Mouse (Mus musculus) limb, embryonic 14.5 days (tissue): ENCODE measurements around the gene S100a1. TPM values are rescaled to one million over a fixed set of nuclear protein-coding genes. Genes with fewer than 3 reads are reported as not detected.

Experiments
- ATAC-seq: fragments of 200-750 bp; cut with Nextera tagmentation; 2 replicates; pipeline ENCODE4 v1.8.0; 2017; ENCODE audit warnings: low read depth, moderate number of reproducible peaks, moderate TSS enrichment; ENCODE audit not compliant: low FRiP score
- DNase-seq: peaks from one replicate; pipeline ENCODE4 v3.0.0-alpha.2; 2015; ENCODE audit warnings: low spot score
- H3K27ac ChIP-seq: fragments of 300-500 bp; sonication (generic); replicated peaks from 2 replicates; pipeline ENCODE4 v1.5.1; 2014; ENCODE audit warnings: low read depth, mild to moderate bottlenecking, low read length, moderate library complexity, mixed read lengths
- H3K27me3 ChIP-seq: fragments of 300-500 bp; sonication (generic); 2 replicates; pipeline ENCODE4 v1.6.1; 2014; ENCODE audit warnings: low read length, mixed read lengths; ENCODE audit not compliant: control insufficient read depth, insufficient read depth
- H3K36me3 ChIP-seq: fragments of 300-500 bp; sonication (generic); 2 replicates; pipeline ENCODE4 v1.6.1; 2014; ENCODE audit warnings: mild to moderate bottlenecking, low read length, moderate library complexity, mixed read lengths; ENCODE audit not compliant: control insufficient read depth, insufficient read depth
- H3K4me1 ChIP-seq: fragments of 300-500 bp; sonication (generic); 2 replicates; pipeline ENCODE4 v1.6.1; 2014; ENCODE audit warnings: antibody characterized with exemption, low read length, mixed read lengths; ENCODE audit not compliant: control insufficient read depth, insufficient read depth
- H3K4me2 ChIP-seq: fragments of 300-500 bp; sonication (generic); replicated peaks from 2 replicates; pipeline ENCODE4 v1.6.1; 2014; ENCODE audit warnings: low read depth, mild to moderate bottlenecking, low read length, moderate library complexity; ENCODE audit not compliant: severe bottlenecking
- H3K4me3 ChIP-seq: fragments of 300-500 bp; sonication (generic); replicated peaks from 2 replicates; pipeline ENCODE4 v1.5.1; 2014; ENCODE audit warnings: low read length
- H3K9ac ChIP-seq: fragments of 300-500 bp; sonication (generic); 2 replicates; pipeline ENCODE4 v1.6.1; 2014; ENCODE audit warnings: mild to moderate bottlenecking, low read depth, low read length, moderate library complexity; ENCODE audit not compliant: severe bottlenecking
- H3K9me3 ChIP-seq: fragments of 300-500 bp; sonication (generic); 2 replicates; pipeline ENCODE4 v1.6.1; 2016; ENCODE audit warnings: low read length; ENCODE audit not compliant: control insufficient read depth
- POLR2A ChIP-seq: fragments of 200-500 bp; IDR thresholded peaks from 2 replicates; pipeline ENCODE4 v1.8.0; 2012; ENCODE audit warnings: inconsistent platforms, mild to moderate bottlenecking, moderate library complexity, borderline replicate concordance; ENCODE audit not compliant: insufficient read depth, insufficient read length; ENCODE audit errors: extremely low read depth
- WGBS: fragments of 180-500 bp; shearing (Covaris S2); extraction: QIAGEN DNeasy Blood & Tissue Kit; methylation state at CpG from one replicate; pipeline ENCODE4 v1.1.7; 2014; 5-methylcytosine and 5-hydroxymethylcytosine counted together
- polyA plus RNA-seq, 2 experiments: library from polyadenylated mRNA; depleted of rRNA in 1 of 2; stranded (reverse) in 1 of 2; unstranded in 1 of 2; fragments of >200 nt; fragmentation: Nextera tagmentation in 1 of 2; extraction: Ambion mirVana in 1 of 2; gene quantifications; 2 replicates each; pipeline versions ENCODE4 v1.2.1 to v1.2.3; 2012 to 2014

The S100a1 gene
- polyA plus RNA-seq, 2 experiments, result 32.5 to 33.6 TPM

DNA sequence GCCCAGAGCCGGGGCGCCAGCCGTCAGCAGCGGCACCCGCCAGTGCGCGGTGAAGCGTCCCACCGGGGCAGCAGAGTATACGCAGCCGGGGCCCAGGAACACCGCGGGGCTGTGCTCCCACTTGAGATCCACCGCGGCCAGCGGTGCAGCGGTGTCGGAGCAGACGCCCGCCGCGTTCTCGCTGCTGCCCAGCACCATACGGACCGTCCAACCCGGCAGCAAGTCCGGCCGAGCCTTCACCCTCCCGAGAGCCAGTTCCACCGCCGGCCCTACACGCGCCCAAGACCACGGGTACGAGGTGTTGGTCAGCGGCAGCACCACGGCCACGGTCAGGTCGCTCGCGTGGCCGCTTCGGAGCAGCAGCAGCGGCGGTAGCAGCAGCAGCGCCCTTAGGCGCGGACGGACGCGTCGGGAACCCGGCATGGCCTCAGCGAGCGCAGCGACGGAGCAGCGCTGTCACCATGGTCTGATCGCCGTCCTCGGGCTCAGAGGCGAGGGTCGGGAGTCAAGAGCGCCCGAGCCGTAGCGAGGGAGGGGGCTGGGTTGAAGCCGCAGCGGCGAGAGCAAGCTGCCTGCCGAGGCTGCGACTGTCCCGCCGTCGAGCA, 49.0 kb downstream of the S100a1 start:
- H3K27me3 ChIP-seq, result peaks cover 41% of the 10 kb centered on the region
- H3K9ac ChIP-seq, result peak overlapping the region; percentile 17
- no peak for DNase-seq
- peak overlapping the region; percentile 40 for H3K4me3 ChIP-seq
- ATAC-seq, result peak; percentile 28; the same call in 1 of the 2 replicates
- no peaks in the 10 kb centered on the region for H3K9me3 ChIP-seq
- 0 out of 2 replicates have a peak, but pooled peaks cover 2% of the 10 kb centered on the region for H3K4me1 ChIP-seq
- TF ChIP-seq POLR2A, result no peak
- H3K27ac ChIP-seq, result no peak overlapping the region
- WGBS, result 1% methylated on average over 70 of the region's 75 CpGs
- peak overlapping the region; percentile 79 for H3K4me2 ChIP-seq
- H3K36me3 ChIP-seq, result no peaks in the 10 kb centered on the region

DNA sequence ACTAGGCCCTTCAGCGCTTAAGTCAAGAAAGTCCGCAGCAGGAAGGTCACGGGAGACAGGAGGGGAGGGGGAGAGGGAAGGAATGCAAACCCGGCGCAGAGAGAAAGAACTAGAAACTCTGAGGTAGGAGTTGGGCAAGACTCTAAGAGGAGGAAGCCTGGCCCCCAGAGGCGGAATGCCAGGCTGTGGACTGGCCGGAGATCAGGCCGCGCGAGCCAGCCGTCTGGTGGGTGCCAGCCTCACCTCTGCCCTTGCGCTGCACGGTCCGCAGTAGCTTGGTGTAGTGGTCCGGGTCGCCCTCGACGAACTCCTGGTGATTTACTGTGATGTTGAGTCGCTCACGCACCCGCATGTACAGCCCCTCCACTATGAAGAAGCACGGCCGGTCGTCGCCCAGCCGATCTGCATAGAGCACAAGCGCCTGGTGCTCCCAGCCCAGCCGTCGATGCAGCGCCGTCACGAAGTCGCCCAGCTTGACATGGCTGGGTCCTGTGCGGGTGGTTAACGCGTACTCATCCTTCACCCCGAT, 49.6 kb downstream of the S100a1 start:
- 11% methylated on average over 37 of the region's 37 CpGs for WGBS
- TF ChIP-seq POLR2A, result no peak
- Histone ChIP-seq H3K4me2 (peak overlapping the region; percentile 79), H3K27me3 (peaks cover 41% of the 10 kb centered on the region), H3K9me3 (no peaks in the 10 kb centered on the region), H3K9ac (peak overlapping the region; percentile 17; the same call in 1 of the 2 replicates), H3K27ac (no peak overlapping the region), H3K36me3 (no peaks in the 10 kb centered on the region), H3K4me1 (0 out of 2 replicates have a peak, but pooled peaks cover 2% of the 10 kb centered on the region), H3K4me3 (peak overlapping the region; percentile 40)
- ATAC-seq (no peak), DNase-seq (no peak)

DNA sequence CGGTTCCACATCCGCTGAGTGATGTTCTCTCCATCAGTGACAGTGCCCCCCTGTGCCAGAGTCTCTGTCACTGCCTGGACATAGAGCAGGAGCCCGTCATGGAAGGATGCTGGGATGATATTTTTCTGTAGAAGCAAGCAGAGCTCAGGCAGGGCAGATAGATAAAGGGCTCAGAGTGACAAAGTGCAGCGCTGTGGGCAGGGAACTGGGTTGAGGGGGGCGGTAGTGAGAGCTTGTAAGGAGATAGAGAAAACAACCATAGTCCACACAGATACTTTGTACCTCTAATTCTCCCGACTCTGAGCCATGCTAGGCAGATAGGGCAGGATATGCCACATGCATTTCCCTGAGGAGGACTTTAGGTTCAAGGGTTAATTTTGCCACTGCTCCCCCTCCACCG, 51.6 kb downstream of the S100a1 start:
- ATAC-seq (no peak), DNase-seq (no peak)
- Histone ChIP-seq H3K36me3 (no peaks in the 10 kb centered on the region), H3K9me3 (no peaks in the 10 kb centered on the region), H3K4me2 (no peak overlapping the region), H3K27ac (no peak overlapping the region), H3K27me3 (peaks cover 41% of the 10 kb centered on the region), H3K9ac (no peak overlapping the region), H3K4me1 (0 out of 2 replicates have a peak, but pooled peaks cover 2% of the 10 kb centered on the region), H3K4me3 (no peak overlapping the region)
- TF ChIP-seq POLR2A, result no peak
- WGBS, result 41% methylated on average over 7 of the region's 7 CpGs

- H3K36me3 ChIP-seq, result no peaks in the 10 kb centered on the region
- WGBS, result 86% methylated on average over 3 of the region's 3 CpGs
- H3K27me3 ChIP-seq, result peaks cover 41% of the 10 kb centered on the region
Measured at GRCm38 (mm10) chr3:90461935-90462334, 52.3 kb downstream of the S100a1 start.

More at GRCm38 (mm10) chr3:90461935-90462334, 52.3 kb downstream of the S100a1 start:
- Histone ChIP-seq H3K4me1 (0 out of 2 replicates have a peak, but pooled peaks cover 2% of the 10 kb centered on the region), H3K9me3 (no peaks in the 10 kb centered on the region), H3K9ac (no peak overlapping the region), H3K27ac (no peak overlapping the region), H3K4me2 (no peak overlapping the region), H3K4me3 (no peak overlapping the region)
- ATAC-seq (no peak), DNase-seq (no peak)
- no peak for TF ChIP-seq POLR2A

Other genes with a start within 250 kb of the S100a1 start
- gene Dennd4b, start 249.2 kb downstream of the S100a1 start, polyA plus RNA-seq (2012; rRNA removed), result 21.3 and 25.7 TPM in 2 replicates
- gene Dennd4b, start 249.2 kb downstream of the S100a1 start, polyA plus RNA-seq (2014; fragmentation: Nextera tagmentation; extraction: Ambion mirVana), result 3.6 and 6.4 TPM in 2 replicates
- 39.9 and 44.6 TPM in 2 replicates for gene Gatad2b, start 221.2 kb downstream of the S100a1 start, polyA plus RNA-seq (2012; rRNA removed)
- gene Gatad2b, start 221.2 kb downstream of the S100a1 start, polyA plus RNA-seq (2014; fragmentation: Nextera tagmentation; extraction: Ambion mirVana), result 16.8 and 17.6 TPM in 2 replicates
- gene Slc27a3, start 124.5 kb downstream of the S100a1 start, polyA plus RNA-seq (2012; rRNA removed), result 64.7 and 92.1 TPM in 2 replicates
- gene Slc27a3, start 124.5 kb downstream of the S100a1 start, polyA plus RNA-seq (2014; fragmentation: Nextera tagmentation; extraction: Ambion mirVana), result 30.5 and 34.7 TPM in 2 replicates
- gene Ints3, start 80.8 kb downstream of the S100a1 start, polyA plus RNA-seq (2012; rRNA removed), result 52.8 and 55.9 TPM in 2 replicates
- gene Ints3, start 80.8 kb downstream of the S100a1 start, polyA plus RNA-seq (2014; fragmentation: Nextera tagmentation; extraction: Ambion mirVana), result 26.0 and 32.5 TPM in 2 replicates
- gene Npr1, start 48.5 kb downstream of the S100a1 start, polyA plus RNA-seq (2012; rRNA removed), result 15.5 and 16.0 TPM in 2 replicates
- 4.8 and 4.9 TPM in 2 replicates for gene Npr1, start 48.5 kb downstream of the S100a1 start, polyA plus RNA-seq (2014; fragmentation: Nextera tagmentation; extraction: Ambion mirVana)
- 117 and 137 TPM in 2 replicates for gene Ilf2, start 38.3 kb downstream of the S100a1 start, polyA plus RNA-seq (2012; rRNA removed)
- gene Ilf2, start 38.3 kb downstream of the S100a1 start, polyA plus RNA-seq (2014; fragmentation: Nextera tagmentation; extraction: Ambion mirVana), result 169 and 186 TPM in 2 replicates
- gene Snapin, start 23.4 kb downstream of the S100a1 start, polyA plus RNA-seq (2012; rRNA removed), result 54.8 and 57.8 TPM in 2 replicates
- gene Snapin, start 23.4 kb downstream of the S100a1 start, polyA plus RNA-seq (2014; fragmentation: Nextera tagmentation; extraction: Ambion mirVana), result 87.6 and 91.3 TPM in 2 replicates
- 155 and 169 TPM in 2 replicates for gene Chtop, start 4.9 kb downstream of the S100a1 start, polyA plus RNA-seq (2012; rRNA removed)
- 103 and 114 TPM in 2 replicates for gene Chtop, start 4.9 kb downstream of the S100a1 start, polyA plus RNA-seq (2014; fragmentation: Nextera tagmentation; extraction: Ambion mirVana)
- 21.7 and 34.1 TPM in 2 replicates for gene S100a13, start within 50 bp of the S100a1 start, polyA plus RNA-seq (2012; rRNA removed)
- gene S100a13, start within 50 bp of the S100a1 start, polyA plus RNA-seq (2014; fragmentation: Nextera tagmentation; extraction: Ambion mirVana), result 37.1 and 44.7 TPM in 2 replicates
- 21.3 and 51.3 TPM in 2 replicates for gene S100a14, start 12.5 kb upstream of the S100a1 start, polyA plus RNA-seq (2012; rRNA removed)
- gene S100a14, start 12.5 kb upstream of the S100a1 start, polyA plus RNA-seq (2014; fragmentation: Nextera tagmentation; extraction: Ambion mirVana), result 23.7 and 33.4 TPM in 2 replicates
- gene S100a16, start 22.9 kb upstream of the S100a1 start, polyA plus RNA-seq (2012; rRNA removed), result 81.6 and 88.6 TPM in 2 replicates
- 232 and 269 TPM in 2 replicates for gene S100a16, start 22.9 kb upstream of the S100a1 start, polyA plus RNA-seq (2014; fragmentation: Nextera tagmentation; extraction: Ambion mirVana)
- gene S100a3, start 46.2 kb upstream of the S100a1 start, polyA plus RNA-seq (2012; rRNA removed), result 0.92 and 1.3 TPM in 2 replicates
- gene S100a3, start 46.2 kb upstream of the S100a1 start, polyA plus RNA-seq (2014; fragmentation: Nextera tagmentation; extraction: Ambion mirVana), result 1.00 and 1.1 TPM in 2 replicates
- gene S100a2, start 75.9 kb upstream of the S100a1 start, polyA plus RNA-seq (2012; rRNA removed), result not detected in 2 replicates
- not detected in 2 replicates for gene S100a2, start 75.9 kb upstream of the S100a1 start, polyA plus RNA-seq (2014; fragmentation: Nextera tagmentation; extraction: Ambion mirVana)
- gene Gm42674, start 87.5 kb upstream of the S100a1 start, polyA plus RNA-seq (2012; rRNA removed), result not detected in 2 replicates
- gene Gm42674, start 87.5 kb upstream of the S100a1 start, polyA plus RNA-seq (2014; fragmentation: Nextera tagmentation; extraction: Ambion mirVana), result not detected in 2 replicates
- gene S100a4, start 89.4 kb upstream of the S100a1 start, polyA plus RNA-seq (2012; rRNA removed), result 18.0 and 26.2 TPM in 2 replicates
- 17.9 and 18.0 TPM in 2 replicates for gene S100a4, start 89.4 kb upstream of the S100a1 start, polyA plus RNA-seq (2014; fragmentation: Nextera tagmentation; extraction: Ambion mirVana)
- not detected in 2 replicates for gene S100a5, start 94.1 kb upstream of the S100a1 start, polyA plus RNA-seq (2012; rRNA removed)
- not detected in 2 replicates for gene S100a5, start 94.1 kb upstream of the S100a1 start, polyA plus RNA-seq (2014; fragmentation: Nextera tagmentation; extraction: Ambion mirVana)
- gene S100a6, start 98.5 kb upstream of the S100a1 start, polyA plus RNA-seq (2012; rRNA removed), result 92.4 and 108 TPM in 2 replicates
- 203 and 233 TPM in 2 replicates for gene S100a6, start 98.5 kb upstream of the S100a1 start, polyA plus RNA-seq (2014; fragmentation: Nextera tagmentation; extraction: Ambion mirVana)
- 0.98 and 1.0 TPM in 2 replicates for gene S100a7a, start 139.6 kb upstream of the S100a1 start, polyA plus RNA-seq (2012; rRNA removed)
- 0.21 and 0.43 TPM in 2 replicates for gene S100a7a, start 139.6 kb upstream of the S100a1 start, polyA plus RNA-seq (2014; fragmentation: Nextera tagmentation; extraction: Ambion mirVana)
- 10.2 and 20.4 TPM in 2 replicates for gene S100a8, start 154.6 kb upstream of the S100a1 start, polyA plus RNA-seq (2012; rRNA removed)
- 8.4 and 34.9 TPM in 2 replicates for gene S100a8, start 154.6 kb upstream of the S100a1 start, polyA plus RNA-seq (2014; fragmentation: Nextera tagmentation; extraction: Ambion mirVana)
- gene S100a9, start 181.3 kb upstream of the S100a1 start, polyA plus RNA-seq (2012; rRNA removed), result 14.2 and 15.8 TPM in 2 replicates
- 9.7 and 29.8 TPM in 2 replicates for gene S100a9, start 181.3 kb upstream of the S100a1 start, polyA plus RNA-seq (2014; fragmentation: Nextera tagmentation; extraction: Ambion mirVana)
- 0.19 and 0.23 TPM in 2 replicates for gene Pglyrp4, start 212.5 kb upstream of the S100a1 start, polyA plus RNA-seq (2012; rRNA removed)
- gene Pglyrp4, start 212.5 kb upstream of the S100a1 start, polyA plus RNA-seq (2014; fragmentation: Nextera tagmentation; extraction: Ambion mirVana), result 0.12 and 0.18 TPM in 2 replicates